Mouse (Mus musculus) adrenal gland, adult 18-20 months (tissue): ENCODE results near the gene Smg6. TPM values are rescaled to one million over a fixed set of nuclear protein-coding genes. Genes with fewer than 3 reads are reported as not detected.

ENCODE experiments used
- DNase-seq, 2 experiments: peaks; one replicate each; pipeline ENCODE4 v3.0.0; 2021 to 2022; ENCODE audit warnings: low spot score in 2 of 2
- total RNA-seq, 2 experiments: library from RNA; stranded (reverse); gene quantifications; 1 replicate in 1 of 2; 2 replicates in 1 of 2; pipeline ENCODE4 v1.2.3; 2021

Smg6 gene
- total RNA-seq, 2 experiments from 2014 or later: 17.9 to 21.4 TPM

- no peak for DNase-seq
Measured at GRCm38 (mm10) chr11:75141038-75141437, 215.4 kb downstream of the Smg6 start.

DNA sequence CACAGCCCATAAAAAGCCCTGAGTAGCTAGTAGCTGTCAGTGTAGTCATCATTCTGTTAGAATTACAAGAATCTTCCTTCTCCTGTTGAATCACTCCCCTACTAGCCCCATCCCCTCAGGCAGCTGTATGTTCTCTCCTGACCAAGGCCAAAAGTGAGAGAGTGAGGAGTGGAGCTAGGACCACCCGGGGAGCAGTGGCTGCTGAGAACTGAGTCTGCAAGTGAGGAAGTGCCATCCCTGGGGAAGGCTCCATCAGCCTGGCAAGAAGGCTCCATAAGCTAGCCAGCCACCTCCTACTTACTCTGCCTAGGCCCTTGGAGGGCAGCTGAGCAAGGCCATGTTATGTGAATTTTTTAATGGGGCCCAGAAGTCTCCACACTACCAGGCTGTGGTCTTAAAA is 216.3 kb downstream of the Smg6 start:
- no peak for DNase-seq

DNA sequence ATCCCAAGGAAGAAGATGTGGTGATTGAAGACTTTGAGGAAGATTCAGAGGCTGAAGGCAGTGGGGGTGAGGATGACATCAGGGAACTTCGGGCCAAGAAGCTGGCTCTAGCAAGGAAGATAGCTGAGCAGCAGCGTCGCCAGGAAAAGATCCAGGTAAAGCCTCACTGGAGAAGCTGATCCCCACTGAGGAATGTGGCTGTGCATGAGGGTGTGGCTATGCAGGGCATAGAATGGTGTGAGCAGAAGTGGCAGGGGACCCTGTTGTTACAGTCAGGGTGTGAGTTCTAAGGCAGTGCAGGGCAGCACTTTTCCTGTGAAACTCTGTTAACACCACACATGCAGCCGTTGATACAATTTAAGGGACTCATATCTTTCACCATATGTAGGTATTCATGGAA is 217.1 kb downstream of the Smg6 start:
- DNase-seq: no peak

- no peak for DNase-seq
Measured at GRCm38 (mm10) chr11:75145841-75146240, 220.2 kb downstream of the Smg6 start.

GRCm38 (mm10) chr11:75147106-75147845 is 221.7 kb downstream of the Smg6 start:
- no peak for DNase-seq

DNA sequence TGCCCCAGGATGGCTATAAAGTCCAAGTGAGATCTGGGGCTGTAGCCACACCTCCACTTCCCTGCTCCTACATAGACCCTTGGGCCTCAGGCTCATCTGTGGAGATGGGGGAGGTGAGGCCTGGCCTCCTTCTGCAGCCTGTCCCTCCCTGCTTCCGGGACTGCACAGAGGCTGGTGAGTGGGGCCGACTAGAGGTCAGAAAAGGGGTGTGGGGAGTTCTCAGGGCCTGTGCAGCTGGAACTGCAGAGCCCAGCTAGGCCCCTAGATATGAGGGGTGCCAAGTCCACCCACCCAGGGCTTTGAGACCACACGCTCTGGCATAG is 222.2 kb downstream of the Smg6 start:
- DNase-seq: no peak

- no peak for DNase-seq
Measured at GRCm38 (mm10) chr11:75148332-75149035, 222.9 kb downstream of the Smg6 start.

DNA sequence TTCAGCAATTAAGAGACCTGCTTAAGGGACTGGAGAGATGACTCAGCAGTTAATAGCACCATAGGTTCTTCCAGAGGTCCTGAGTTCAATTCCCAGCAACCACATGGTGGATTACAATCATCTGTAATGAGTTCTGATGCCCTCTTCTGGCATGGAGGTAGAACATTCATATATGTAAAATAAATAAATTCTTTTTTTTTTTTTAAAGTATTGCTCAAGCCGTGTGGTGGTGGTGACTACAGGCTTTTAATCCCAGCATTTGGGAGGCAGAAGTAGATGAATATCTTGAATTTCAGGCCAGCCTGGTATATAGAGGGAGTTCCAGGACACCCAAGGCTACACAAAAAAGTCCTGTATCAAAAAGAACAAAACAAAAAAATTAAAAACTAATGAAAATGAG is 224.7 kb downstream of the Smg6 start:
- DNase-seq: no peak

- DNase-seq: no peak
Measured at GRCm38 (mm10) chr11:75152603-75153557, 227.3 kb downstream of the Smg6 start.

GRCm38 (mm10) chr11:75154053-75154585 is 228.5 kb downstream of the Smg6 start:
- no peak for DNase-seq

- DNase-seq: no peak
Measured at GRCm38 (mm10) chr11:75155985-75156384, 230.4 kb downstream of the Smg6 start.

GRCm38 (mm10) chr11:75156416-75156815 is 230.8 kb downstream of the Smg6 start:
- no peak for DNase-seq

DNA sequence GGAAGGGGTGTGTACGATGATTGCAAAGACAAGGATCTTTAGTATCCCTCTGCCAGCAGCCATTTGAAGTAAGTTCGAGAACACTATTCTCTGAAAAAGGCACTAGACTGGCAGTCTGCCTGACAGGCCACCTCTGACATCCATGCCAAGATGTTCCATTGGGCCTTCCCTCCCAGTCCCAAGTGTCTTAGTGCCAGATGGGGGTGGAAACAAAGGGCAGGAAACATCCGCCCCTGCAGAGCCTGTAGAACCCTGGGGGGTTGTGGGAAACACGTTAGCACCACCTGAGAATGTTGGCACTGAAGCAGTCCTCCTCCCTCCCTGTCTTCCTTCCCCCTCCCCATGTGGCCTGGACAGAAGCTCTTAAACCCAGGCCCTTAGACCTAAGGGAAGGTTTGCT is 231.4 kb downstream of the Smg6 start:
- no peak for DNase-seq

- DNase-seq: no peak
Measured at GRCm38 (mm10) chr11:75157901-75158300, 232.3 kb downstream of the Smg6 start.

DNA sequence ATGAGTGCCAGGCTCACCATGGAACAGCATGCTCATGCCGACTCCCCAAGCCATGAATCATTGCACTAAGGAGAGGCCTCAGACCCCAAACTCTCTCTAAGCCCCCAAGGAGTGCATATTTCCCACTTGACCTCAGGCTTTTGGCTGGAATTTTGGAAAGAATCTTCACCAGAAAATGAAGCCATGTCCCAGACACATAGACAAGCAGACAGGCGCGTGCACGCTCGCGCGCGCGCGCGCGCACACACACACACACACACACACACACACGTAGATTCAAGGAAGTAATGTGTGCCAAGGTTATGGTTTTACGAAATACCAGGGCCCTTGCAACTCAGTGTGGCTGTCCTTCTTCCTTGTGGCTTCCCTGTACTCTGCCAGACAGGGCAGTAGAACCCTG is 232.8 kb downstream of the Smg6 start:
- DNase-seq: no peak

DNA sequence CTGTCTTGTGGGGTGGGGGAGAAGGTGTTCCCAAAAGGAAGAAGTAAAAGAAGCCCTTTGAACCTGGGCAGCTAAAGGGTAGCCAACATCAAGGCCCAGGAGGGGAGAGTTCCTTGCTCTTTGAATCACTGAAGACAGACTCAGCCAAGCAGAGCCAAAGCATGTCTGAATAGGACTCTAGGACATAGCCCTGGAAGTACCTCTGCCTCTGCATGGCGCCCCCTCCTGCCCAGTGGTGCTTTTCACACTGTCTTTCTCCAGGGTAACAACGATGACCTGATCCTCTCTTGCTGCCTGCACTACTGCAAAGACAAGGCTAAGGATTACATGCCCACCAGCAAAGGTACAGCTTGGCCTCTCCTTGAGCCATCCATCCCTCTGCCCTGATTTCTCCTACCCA is 233.9 kb downstream of the Smg6 start:
- DNase-seq: no peak

- no peak for DNase-seq
Measured at GRCm38 (mm10) chr11:75160954-75161353, 235.3 kb downstream of the Smg6 start.

- no peak for DNase-seq
Measured at GRCm38 (mm10) chr11:75161417-75162008, 235.9 kb downstream of the Smg6 start.

- DNase-seq: no peak
Measured at GRCm38 (mm10) chr11:75162591-75163080, 237.0 kb downstream of the Smg6 start.

GRCm38 (mm10) chr11:75163379-75163778 is 237.8 kb downstream of the Smg6 start:
- DNase-seq: no peak

DNA sequence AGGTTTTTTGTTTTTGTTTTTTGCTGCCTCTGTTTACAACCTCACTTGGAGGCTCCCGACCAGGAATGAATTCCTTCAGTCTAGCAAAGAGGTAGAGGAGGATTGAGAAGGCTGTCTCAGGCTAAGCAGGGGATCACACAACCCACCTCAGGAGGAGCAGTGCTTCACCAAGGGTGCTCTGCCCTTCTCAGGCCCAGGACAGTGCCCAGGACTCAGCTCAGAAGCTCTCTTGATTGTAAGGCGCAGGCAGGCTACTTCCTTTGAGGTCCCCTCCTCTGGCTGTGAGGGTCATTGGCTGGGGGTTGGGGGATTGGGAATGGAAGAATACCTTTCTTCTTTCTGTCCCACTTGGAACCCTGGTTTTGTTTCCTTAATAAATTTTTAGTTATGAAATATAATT is 238.4 kb downstream of the Smg6 start:
- DNase-seq: no peak
